Mouse (Mus musculus) subcutaneous adipose tissue, adult 2 months (tissue): ENCODE results near the gene Tmub1. TPM values are rescaled to one million over a fixed set of nuclear protein-coding genes. Genes with fewer than 3 reads are reported as not detected.

Source experiments
- polyA plus RNA-seq: library from polyadenylated mRNA; depleted of rRNA; stranded (reverse); fragments of >200 nt; gene quantifications from 2 replicates; pipeline ENCODE4 v1.2.3, GENCODE M21; 2012; ENCODE audit warnings: low replicate concordance; rRNA removed

The Tmub1 gene
- 22.5 and 42.2 TPM in 2 replicates for polyA plus RNA-seq

GRCm38 (mm10) chr5:24447624-24448298, at the start of gene Tmub1:
TSS of gene Tmub1 (minus strand) at chr5:24447854.

GRCm38 (mm10) chr5:24452030-24452690, 4.5 kb upstream of the Tmub1 start, which contains the start of gene Agap3:
TSS of gene Agap3 (plus strand) at chr5:24452177.

GRCm38 (mm10) chr5:24444746-24445427, 2.8 kb downstream of the Tmub1 start, which contains the start of gene Fastk:
TSS of gene Fastk (minus strand) at chr5:24445287.

GRCm38 (mm10) chr5:24423129-24424003, 24.3 kb downstream of the Tmub1 start, which contains the start of the genes Cdk5 and Slc4a2:
TSS of gene Cdk5 (minus strand) at chr5:24423530.
TSS of gene Slc4a2 (plus strand) at chr5:24423837.

DNA sequence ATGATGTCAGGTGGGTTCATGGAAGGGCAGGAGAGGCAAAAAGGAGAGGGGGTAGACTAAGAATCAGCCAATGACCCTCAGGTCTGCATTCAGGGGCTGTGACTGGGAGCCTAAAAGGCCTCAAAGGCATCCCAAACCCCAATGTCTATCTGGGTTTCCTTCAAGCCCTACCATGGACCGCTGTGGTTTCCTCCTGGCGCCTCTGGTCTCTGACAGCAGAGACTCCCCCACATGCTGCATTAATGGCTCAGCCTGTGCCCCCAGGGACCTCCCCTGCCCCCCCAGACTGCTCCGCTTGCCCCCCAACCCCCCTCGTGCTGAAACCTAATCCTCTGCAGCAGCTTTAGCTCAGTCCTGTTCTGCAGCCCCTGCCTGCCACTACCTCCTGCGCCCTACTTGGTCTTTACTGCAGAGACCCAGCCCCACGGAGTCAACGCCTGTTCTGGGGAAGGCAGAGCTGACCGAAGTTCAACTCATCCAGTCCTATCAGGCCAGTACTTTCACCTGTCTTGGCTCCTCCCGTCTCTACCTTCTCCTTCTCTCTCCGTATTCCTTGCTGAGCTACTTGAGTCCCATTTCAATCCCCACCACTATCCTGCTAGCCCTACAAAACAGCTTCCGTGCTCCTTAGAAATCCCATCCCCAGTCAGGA, 34.5 kb downstream of the Tmub1 start, which contains the start of gene Asic3:
Gene Asic3, plus strand, starts transcription at position 351 of the 652 bp plus-strand sequence.

Other genes starting within 250 kb of the Tmub1 start
- gene Kcnh2, start 96.2 kb downstream of the Tmub1 start, polyA plus RNA-seq, result 37.6 and 114 TPM in 2 replicates
- gene Nos3, start 83.0 kb downstream of the Tmub1 start, polyA plus RNA-seq, result 41.6 and 73.0 TPM in 2 replicates
- gene Atg9b, start 55.7 kb downstream of the Tmub1 start, polyA plus RNA-seq, result 1.9 and 4.6 TPM in 2 replicates
- gene Abcb8, start 54.2 kb downstream of the Tmub1 start, polyA plus RNA-seq, result 69.9 and 87.9 TPM in 2 replicates
- gene Asic3, start 34.5 kb downstream of the Tmub1 start, polyA plus RNA-seq, result 0.64 and 0.75 TPM in 2 replicates
- 87.6 and 100 TPM in 2 replicates for gene Cdk5, start 24.3 kb downstream of the Tmub1 start, polyA plus RNA-seq
- 71.2 and 99.7 TPM in 2 replicates for gene Slc4a2, start 24.0 kb downstream of the Tmub1 start, polyA plus RNA-seq
- gene Fastk, start 2.6 kb downstream of the Tmub1 start, polyA plus RNA-seq, result 257 and 263 TPM in 2 replicates
- gene Agap3, start 4.3 kb upstream of the Tmub1 start, polyA plus RNA-seq, result 70.0 and 103 TPM in 2 replicates
- 0.03 and 0.12 TPM in 2 replicates for gene Gbx1, start 79.3 kb upstream of the Tmub1 start, polyA plus RNA-seq
- 0.86 and 2.5 TPM in 2 replicates for gene Asb10, start 93.1 kb upstream of the Tmub1 start, polyA plus RNA-seq
- 0.04 TPM in 1 of 2 replicates, not detected in the other for gene 4931409K22Rik, start 109.0 kb upstream of the Tmub1 start, polyA plus RNA-seq
- gene Abcf2, start 129.6 kb upstream of the Tmub1 start, polyA plus RNA-seq, result 47.6 and 66.5 TPM in 2 replicates
- 53.7 and 55.7 TPM in 2 replicates for gene Chpf2, start 138.9 kb upstream of the Tmub1 start, polyA plus RNA-seq
- gene Smarcd3, start 176.6 kb upstream of the Tmub1 start, polyA plus RNA-seq, result 20.1 and 43.3 TPM in 2 replicates
- gene Nub1, start 237.7 kb upstream of the Tmub1 start, polyA plus RNA-seq, result 45.0 and 48.6 TPM in 2 replicates